Comparison of ENCODE assay signal across 18 mouse cellular contexts in genomic region chr2:70829946-70830610, GRCm38 (mm10). TPM values are rescaled to one million over a fixed set of nuclear protein-coding genes. Genes with fewer than 3 reads are reported as not detected.
DNase-seq lines count a peak whose midpoint lies in the region; ATAC-seq and TF ChIP-seq lines count a peak whose summit lies in the region.
"Had no signal": no experiment of that assay in that cellular context is flagged by ENCODE, and none has a peak within 500 bp of the region (broad histone marks: within the 10 kb centered on the region; RNA-seq: fewer than 3 reads in every experiment).

No protein-coding gene starts in this region.

- H3K9me3 ChIP-seq in CH12.LX (replicated peaks; ENCODE audit: low read length): no peaks in the 10 kb centered on the region
- H3K9me3 ChIP-seq in ES-E14 (ENCODE audit: control insufficient read depth, insufficient read depth, low read depth, low read length): no peaks in the 10 kb centered on the region
- no peaks in the 10 kb centered on the region for H3K9me3 ChIP-seq in liver, embryonic 12.5 days (replicated peaks)
- H3K9me3 ChIP-seq in midbrain, embryonic 11.5 days (ENCODE audit: control insufficient read depth, low read length): no peaks in the 10 kb centered on the region
- H3K9me3 ChIP-seq in forebrain, embryonic 11.5 days (ENCODE audit: control insufficient read depth, low read length): no peaks in the 10 kb centered on the region
- H3K9me3 ChIP-seq: embryonic facial prominence, embryonic 13.5 days; forebrain, embryonic 10.5 days; neural tube, embryonic 12.5 days had no signal

- H3K4me2 ChIP-seq in CH12.LX (ENCODE audit: insufficient read depth, low read depth, poor library complexity, severe bottlenecking): no peak overlapping the region
- H3K4me2 ChIP-seq in liver, embryonic 12.5 days: peak overlapping the region; percentile 48
- no peak overlapping the region for H3K4me2 ChIP-seq in midbrain, embryonic 11.5 days
- no peak overlapping the region for H3K4me2 ChIP-seq in forebrain, embryonic 11.5 days (ENCODE audit: low read depth, low read length, severe bottlenecking)
- H3K4me2 ChIP-seq: embryonic facial prominence, embryonic 13.5 days; neural tube, embryonic 12.5 days had no signal

- no peak for TF ChIP-seq POLR2A in CH12.LX (IDR thresholded peaks at IDR 0.05; ENCODE audit: low read depth, low read length)

- no peak for ATAC-seq in liver, embryonic 12.5 days
- no peak for ATAC-seq in midbrain, embryonic 11.5 days (ENCODE audit: low FRiP score)
- ATAC-seq in forebrain, embryonic 11.5 days (replicated peaks; ENCODE audit: low FRiP score): no peak
- no peak for ATAC-seq in monocyte, adult 5-6 weeks (replicated peaks; ENCODE audit: insufficient number of reproducible peaks, low FRiP score, low TSS enrichment, poor library complexity, severe bottlenecking)

- DNase-seq in CH12.LX (ENCODE audit: extremely low read depth): no peak
- no peak for DNase-seq in ES-E14 (ENCODE audit: low read depth, low spot score)
- peak; percentile 37 for DNase-seq in naive thymus-derived CD4-positive, alpha-beta T cell, adult 2 months (ENCODE audit: low read depth)
- no peak for DNase-seq in midbrain, embryonic 11.5 days (ENCODE audit: low spot score, missing footprints)
- no peak for DNase-seq in forebrain, embryonic 11.5 days (ENCODE audit: low spot score)
- DNase-seq in left cerebral cortex, postnatal 14 days (ENCODE audit: low spot score in 2 of 2): no peak
- DNase-seq: adrenal gland, postnatal 10 days; cerebellum, adult 18-20 months; gastrocnemius, postnatal 36 days; kidney, adult 9 months; kidney, postnatal 36 days; lung, postnatal 4 days; spleen, adult 18-20 months had no signal

- H3K27me3 ChIP-seq in CH12.LX (replicated peaks): no peaks in the 10 kb centered on the region
- no peaks in the 10 kb centered on the region for H3K27me3 ChIP-seq in liver, embryonic 12.5 days (replicated peaks)
- no peaks in the 10 kb centered on the region for H3K27me3 ChIP-seq in midbrain, embryonic 11.5 days (ENCODE audit: control insufficient read depth, insufficient read depth, low read length)
- no peaks in the 10 kb centered on the region for H3K27me3 ChIP-seq in forebrain, embryonic 11.5 days (ENCODE audit: control insufficient read depth, insufficient read depth, low read length)
- H3K27me3 ChIP-seq: embryonic facial prominence, embryonic 13.5 days; neural tube, embryonic 12.5 days had no signal

- no peak overlapping the region for H3K9ac ChIP-seq in CH12.LX (ENCODE audit: insufficient read depth, low read depth)
- no peak overlapping the region for H3K9ac ChIP-seq in ES-E14 (ENCODE audit: insufficient read depth, low read depth, low read length, poor library complexity, severe bottlenecking)
- H3K9ac ChIP-seq in liver, embryonic 12.5 days: peak overlapping the region; percentile 57
- H3K9ac ChIP-seq in midbrain, embryonic 11.5 days (ENCODE audit: low read length): no peak overlapping the region
- no peak overlapping the region for H3K9ac ChIP-seq in forebrain, embryonic 11.5 days (ENCODE audit: low read length)
- H3K9ac ChIP-seq: embryonic facial prominence, embryonic 13.5 days; neural tube, embryonic 12.5 days had no signal

- no peak for TF ChIP-seq EP300 in CH12.LX (IDR thresholded peaks at IDR 0.05; ENCODE audit: low read length)

- 34% methylated on average over 5 of the region's 5 CpGs for WGBS in liver, embryonic 12.5 days (ENCODE audit: insufficient replicate concordance)
- WGBS in midbrain, embryonic 11.5 days: 89% methylated on average over 5 of the region's 5 CpGs
- WGBS in forebrain, embryonic 11.5 days: 85% methylated on average over 5 of the region's 5 CpGs

- TF ChIP-seq RAD21 in CH12.LX (IDR thresholded peaks at IDR 0.05; ENCODE audit: low read depth, low read length): no peak

- H3K79me2 ChIP-seq in CH12.LX (replicated peaks; ENCODE audit: control insufficient read depth, extremely low read depth, insufficient read depth, poor library complexity, severe bottlenecking): no peaks in the 10 kb centered on the region

- H3K36me3 ChIP-seq in CH12.LX (replicated peaks in 1 of 2; ENCODE audit: control insufficient read depth in 1 of 2, insufficient read depth in 1 of 2, low read length in 1 of 2): no peaks in the 10 kb centered on the region
- no peaks in the 10 kb centered on the region for H3K36me3 ChIP-seq in ES-E14 (ENCODE audit: control insufficient read depth, insufficient read depth, low read length, poor library complexity, severe bottlenecking)
- no peaks in the 10 kb centered on the region for H3K36me3 ChIP-seq in liver, embryonic 12.5 days
- no peaks in the 10 kb centered on the region for H3K36me3 ChIP-seq in midbrain, embryonic 11.5 days (ENCODE audit: control insufficient read depth, insufficient read depth, low read length)
- no peaks in the 10 kb centered on the region for H3K36me3 ChIP-seq in forebrain, embryonic 11.5 days (ENCODE audit: control insufficient read depth, insufficient read depth, low read length)
- H3K36me3 ChIP-seq: embryonic facial prominence, embryonic 13.5 days; forebrain, embryonic 10.5 days; neural tube, embryonic 12.5 days had no signal

- intact Hi-C loops in left cerebral cortex, postnatal 14 days (cut with DNase I): loop anchor here (5.0 kb wide), 1 partner anchor 207 kb away; no protein-coding TSS in a partner anchor

- in situ Hi-C loops in CH12.LX (cut with MboI; ENCODE audit: low pct_ligation_motif_present, low pct_unique_long_range_greater_than_20kb, low sequenced_read_pairs) (no loop called here), ES-E14 (cut with MboI; ENCODE audit: low sequenced_read_pairs in 2 of 2, unreplicated experiment in 2 of 2) (no loop called here)

- no peak overlapping the region for H3K4me3 ChIP-seq in CH12.LX (replicated peaks in 1 of 3; ENCODE audit: low read depth in 2 of 3, low read length in 2 of 3, poor library complexity in 1 of 3)
- no peak overlapping the region for H3K4me3 ChIP-seq in ES-E14 (ENCODE audit: insufficient read depth in 1 of 2, low read depth in 1 of 2, low read length in 2 of 2, poor library complexity in 1 of 2, severe bottlenecking in 1 of 2)
- H3K4me3 ChIP-seq in liver, embryonic 12.5 days: no peak overlapping the region
- no peak overlapping the region for H3K4me3 ChIP-seq in midbrain, embryonic 11.5 days (ENCODE audit: low read depth, low read length)
- H3K4me3 ChIP-seq in forebrain, embryonic 11.5 days (ENCODE audit: low read depth, low read length): no peak overlapping the region
- H3K4me3 ChIP-seq: embryonic facial prominence, embryonic 13.5 days; forebrain, embryonic 10.5 days; neural tube, embryonic 12.5 days had no signal

- peaks cover 0 to 12% of the 10 kb centered on the region in 2 experiments; a peak in 2 of 4 replicates for H3K4me1 ChIP-seq in CH12.LX (ENCODE audit: control insufficient read depth in 1 of 2, insufficient read depth in 2 of 2)
- H3K4me1 ChIP-seq in ES-E14 (ENCODE audit: control insufficient read depth in 2 of 2, insufficient read depth in 2 of 2, low read length in 2 of 2, poor library complexity in 1 of 2): peaks cover 0 to 17% of the 10 kb centered on the region in 2 experiments; a peak in 2 of 4 replicates
- peaks cover 81% of the 10 kb centered on the region for H3K4me1 ChIP-seq in liver, embryonic 12.5 days
- no peaks in the 10 kb centered on the region for H3K4me1 ChIP-seq in midbrain, embryonic 11.5 days (ENCODE audit: control insufficient read depth, insufficient read depth, low read length)
- H3K4me1 ChIP-seq in forebrain, embryonic 11.5 days (replicated peaks; ENCODE audit: control insufficient read depth, insufficient read depth, low read length): no peaks in the 10 kb centered on the region
- H3K4me1 ChIP-seq: embryonic facial prominence, embryonic 13.5 days; neural tube, embryonic 12.5 days had no signal

- no peak for TF ChIP-seq CTCF in CH12.LX (conservative IDR thresholded peaks at IDR 0.05 in 1 of 2, IDR thresholded peaks at IDR 0.05 in 1 of 2; ENCODE audit: low read depth in 2 of 2, low read length in 2 of 2)

- no peak overlapping the region for H3K27ac ChIP-seq in CH12.LX (ENCODE audit: insufficient read depth, low read depth)
- peak overlapping the region; percentile 67 for H3K27ac ChIP-seq in ES-E14 (ENCODE audit: insufficient read depth, low read depth, low read length, poor library complexity, severe bottlenecking)
- H3K27ac ChIP-seq in liver, embryonic 12.5 days: peak overlapping the region; percentile 100
- H3K27ac ChIP-seq in midbrain, embryonic 11.5 days (ENCODE audit: low read depth, low read length): no peak overlapping the region
- H3K27ac ChIP-seq in forebrain, embryonic 11.5 days (ENCODE audit: low read depth, low read length): no peak overlapping the region
- H3K27ac ChIP-seq: embryonic facial prominence, embryonic 13.5 days; neural tube, embryonic 12.5 days had no signal

- dilution Hi-C loops in CH12.LX (cut with MboI; ENCODE audit: extremely low pct_ligation_motif_present, extremely low pct_unique_long_range_greater_than_20kb, low sequenced_read_pairs): no loop called here

TF ChIP-seq in CH12.LX, 34 proteins besides CTCF, POLR2A, EP300 and RAD21 (continues in another document):
- TF ChIP-seq MXI1 (IDR thresholded peaks at IDR 0.05; ENCODE audit: low read depth, low read length) (no peak), JUN (IDR thresholded peaks at IDR 0.05; ENCODE audit: insufficient read depth, low read depth, low read length) (no peak), E2F4 (IDR thresholded peaks at IDR 0.05; ENCODE audit: insufficient replicate concordance, low read depth, low read length) (no peak), MAX (IDR thresholded peaks at IDR 0.05; ENCODE audit: low read length) (no peak), SIN3A (IDR thresholded peaks at IDR 0.05; ENCODE audit: low read length) (no peak), PAX5 (IDR thresholded peaks at IDR 0.05; ENCODE audit: low read length) (no peak)

TF ChIP-seq in ES-E14, 5 proteins besides CTCF, POLR2A, EP300 and RAD21:
- TF ChIP-seq CHD2 (IDR thresholded peaks at IDR 0.05; ENCODE audit: low read depth, low read length): no peak
- TF ChIP-seq ZC3H11A (IDR thresholded peaks at IDR 0.05; ENCODE audit: borderline replicate concordance, low read depth, low read length): no peak
- no peak for TF ChIP-seq MAFK (IDR thresholded peaks at IDR 0.05; ENCODE audit: insufficient read depth, low read depth, low read length)
- no peak for TF ChIP-seq ZNF384 (IDR thresholded peaks at IDR 0.05; ENCODE audit: low read depth, low read length)
- TF ChIP-seq HCFC1 (IDR thresholded peaks at IDR 0.05; ENCODE audit: borderline replicate concordance, insufficient read depth, low read length): no peak

RNA-seq across cellular contexts. Expression of gene Tlk1, which starts 4.5 kb away (rescaled TPM):
- total RNA-seq in CH12.LX (2012; rRNA removed): 13.1 and 15.4 TPM in 2 replicates
- 16.7 and 17.4 TPM in 2 replicates for total RNA-seq in CH12.LX (2014; rRNA removed)
- polyA plus RNA-seq in CH12.LX (2012; ENCODE audit: insufficient read length, low read depth): 37.6 and 39.1 TPM in 2 replicates
- 37.2 and 46.2 TPM in 2 replicates for total RNA-seq in ES-E14 (2012; rRNA removed)
- polyA plus RNA-seq in liver, embryonic 12.5 days (2016; fragmentation: Nextera tagmentation; extraction: Ambion mirVana): 53.9 and 57.4 TPM in 2 replicates
- 44.6 and 45.2 TPM in 2 replicates for polyA plus RNA-seq in midbrain, embryonic 11.5 days (2014; fragmentation: Nextera tagmentation; extraction: Ambion mirVana)
- 46.8 and 48.7 TPM in 2 replicates for polyA plus RNA-seq in forebrain, embryonic 11.5 days (2014; fragmentation: Nextera tagmentation; extraction: Ambion mirVana)
- total RNA-seq in monocyte, adult 5-6 weeks (2017): 79.4 to 108 TPM (median 81.9 TPM) in 3 replicates
- total RNA-seq in left cerebral cortex, postnatal 14 days (2021): 100 to 1,000 TPM in 1 of 2 experiments, 10 to 100 TPM in 1; 93.3 to 101 TPM

Comparison
In these comparisons a context has a peak if more than half of its experiments do, and no peak if none do; other contexts are left out.
1. H3K27ac ChIP-seq: peak in ES-E14 (single experiment) and liver, embryonic 12.5 days (single experiment); none in CH12.LX (single experiment), midbrain, embryonic 11.5 days (single experiment) and forebrain, embryonic 11.5 days (single experiment).